Mouse (Mus musculus) forebrain, embryonic 11.5 days (tissue): ENCODE results near the gene Nostrin. TPM values are rescaled to one million over a fixed set of nuclear protein-coding genes. Genes with fewer than 3 reads are reported as not detected.

Experiments
- ATAC-seq: fragments of 200-750 bp; cut with Nextera tagmentation; replicated peaks from 2 replicates; pipeline ENCODE4 v1.8.0; 2017; ENCODE audit warnings: moderate TSS enrichment; ENCODE audit not compliant: low FRiP score
- DNase-seq: peaks from one replicate; pipeline ENCODE4 v3.0.0-alpha.2; 2017; ENCODE audit warnings: low spot score
- H3K27ac ChIP-seq: fragments of 300-500 bp; sonication (generic); 2 replicates; pipeline ENCODE4 v1.5.1; 2014; ENCODE audit warnings: low read depth, low read length
- H3K27me3 ChIP-seq: fragments of 300-500 bp; sonication (generic); 2 replicates; pipeline ENCODE4 v1.6.1; 2014; ENCODE audit warnings: mild to moderate bottlenecking, low read length, mixed read lengths; ENCODE audit not compliant: control insufficient read depth, insufficient read depth
- H3K36me3 ChIP-seq: fragments of 300-500 bp; sonication (generic); 2 replicates; pipeline ENCODE4 v1.6.1; 2014; ENCODE audit warnings: mild to moderate bottlenecking, low read length, moderate library complexity, mixed read lengths; ENCODE audit not compliant: control insufficient read depth, insufficient read depth
- H3K4me1 ChIP-seq: fragments of 300-500 bp; sonication (generic); replicated peaks from 2 replicates; pipeline ENCODE4 v1.6.1; 2014; ENCODE audit warnings: low read length, mixed read lengths; ENCODE audit not compliant: control insufficient read depth, insufficient read depth
- H3K4me2 ChIP-seq: fragments of 300-500 bp; sonication (generic); 2 replicates; pipeline ENCODE4 v1.6.1; 2014; ENCODE audit warnings: low read depth, mild to moderate bottlenecking, low read length, moderate library complexity, mixed read lengths; ENCODE audit not compliant: severe bottlenecking
- H3K4me3 ChIP-seq: fragments of 300-500 bp; sonication (generic); 2 replicates; pipeline ENCODE4 v1.5.1; 2014; ENCODE audit warnings: low read depth, low read length
- H3K9ac ChIP-seq: fragments of 300-500 bp; sonication (generic); 2 replicates; pipeline ENCODE4 v1.6.1; 2014; ENCODE audit warnings: low read length
- H3K9me3 ChIP-seq: fragments of 300-500 bp; sonication (generic); 2 replicates; pipeline ENCODE4 v1.6.1; 2016; ENCODE audit warnings: low read length, mixed read lengths; ENCODE audit not compliant: control insufficient read depth
- WGBS: fragments of 180-500 bp; shearing (Covaris S2); extraction: QIAGEN DNeasy Blood & Tissue Kit; methylation state at CpG from one replicate; pipeline ENCODE4 v1.1.7; 2014; 5-methylcytosine and 5-hydroxymethylcytosine counted together
- polyA plus RNA-seq: library from polyadenylated mRNA; unstranded; fragments of >200 nt; fragmentation: Nextera tagmentation; extraction: Ambion mirVana; gene quantifications from 2 replicates; pipeline ENCODE4 v1.2.1, GENCODE M21; 2014

The Nostrin gene
- polyA plus RNA-seq, result 0.92 and 1.1 TPM in 2 replicates

DNA sequence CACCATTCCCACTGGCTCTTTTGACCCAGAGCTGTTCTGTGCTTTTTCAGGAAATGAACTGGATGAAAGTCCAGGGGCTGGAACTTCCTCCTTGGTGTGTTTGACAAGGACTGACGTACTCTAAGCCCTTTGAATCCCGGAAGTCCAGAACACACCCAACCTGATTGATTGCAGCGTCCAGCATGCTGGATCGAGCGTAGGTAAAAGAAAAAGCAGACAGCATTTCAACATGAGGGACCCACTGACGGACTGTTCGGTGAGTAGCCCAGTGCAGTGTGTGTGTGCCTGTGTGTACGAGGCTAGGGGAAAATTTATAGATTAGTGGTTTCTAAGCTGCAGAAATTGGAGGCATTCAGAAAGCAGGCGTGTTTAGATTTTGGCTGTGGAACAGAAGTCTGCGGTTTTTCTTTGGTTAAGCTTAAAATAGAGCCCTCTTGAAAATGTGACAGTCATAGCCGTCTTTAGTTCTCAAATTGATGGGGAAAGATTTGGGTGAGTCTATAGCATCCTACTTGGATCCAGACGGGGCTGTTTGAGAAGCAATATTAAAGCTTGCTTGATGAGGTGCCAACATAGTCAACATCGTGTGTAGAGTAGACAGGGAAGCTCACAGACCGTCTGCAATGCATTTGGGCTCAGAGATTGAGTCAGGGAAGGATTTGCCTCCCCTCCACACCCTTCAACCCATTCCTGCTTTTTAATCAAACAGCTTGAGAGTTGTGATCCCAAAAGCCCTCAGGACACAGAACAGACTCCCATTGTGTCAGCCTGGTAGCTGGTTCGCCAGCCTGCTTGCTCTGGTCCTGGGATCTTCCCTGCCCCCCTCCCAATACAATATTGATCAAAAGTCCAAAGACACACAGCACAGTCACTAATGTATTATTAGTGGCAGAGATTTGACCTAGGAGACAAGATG is at the start of gene Nostrin:
Gene Nostrin, plus strand, starts transcription at position 140 of the 916 bp plus-strand sequence.
- WGBS, result 84% methylated on average over 15 of the region's 15 CpGs
- H3K4me3 ChIP-seq, result no peak within 1 kb of the TSS
- no peak within 1 kb of the TSS for H3K9ac ChIP-seq
- no peak for ATAC-seq
- DNase-seq, result no peak
- H3K36me3 ChIP-seq, result no peaks in the 10 kb centered on the region
- H3K4me2 ChIP-seq, result no peak within 1 kb of the TSS
- H3K9me3 ChIP-seq, result no peaks in the 10 kb centered on the region
- no peak within 1 kb of the TSS for H3K27ac ChIP-seq
- H3K27me3 ChIP-seq, result no peaks in the 10 kb centered on the region
- H3K4me1 ChIP-seq, result no peaks in the 10 kb centered on the region

DNA sequence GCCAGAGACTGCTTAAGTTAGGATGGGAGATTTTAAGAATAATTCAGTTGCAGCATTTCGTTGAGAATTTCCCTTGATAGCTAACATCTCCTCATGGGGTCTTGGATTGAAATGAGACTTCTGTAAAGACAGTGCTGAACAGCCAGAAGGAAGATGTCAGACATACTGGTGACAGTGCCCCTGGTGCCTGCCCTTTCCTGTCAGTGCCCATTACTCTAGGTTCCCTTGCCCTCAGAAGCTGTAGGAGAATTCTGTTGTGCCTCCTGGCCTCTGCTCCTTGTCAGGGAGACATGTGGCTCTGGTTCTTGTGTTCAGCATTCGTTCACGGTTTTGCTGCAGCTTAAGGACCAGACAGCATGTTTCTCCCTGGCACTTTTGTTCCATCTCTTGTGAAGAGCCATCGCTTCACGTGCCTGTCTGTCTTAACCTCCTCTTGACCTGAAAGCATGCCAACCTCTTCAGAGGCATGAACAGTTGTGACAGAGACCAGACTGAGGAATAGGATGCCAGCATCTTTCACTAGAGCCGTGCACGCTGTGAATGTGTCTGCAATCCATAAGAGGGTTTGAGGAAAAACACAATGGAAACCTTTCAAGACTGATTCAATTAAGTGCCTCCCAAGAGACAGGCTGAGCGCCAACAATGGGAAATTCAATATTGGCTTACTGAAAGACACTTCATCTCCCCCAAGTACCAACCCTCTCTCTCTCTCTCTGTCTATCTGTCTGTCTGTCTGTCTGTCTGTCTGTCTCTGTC is 48.9 kb upstream of the Nostrin start:
- Histone ChIP-seq H3K9me3 (no peaks in the 10 kb centered on the region), H3K4me1 (peaks cover 4% of the 10 kb centered on the region; the same call in 1 of the 2 replicates), H3K4me2 (no peak overlapping the region), H3K4me3 (no peak overlapping the region), H3K27me3 (no peaks in the 10 kb centered on the region), H3K27ac (no peak overlapping the region), H3K9ac (no peak overlapping the region), H3K36me3 (no peaks in the 10 kb centered on the region)
- 0 out of 2 replicates have a peak, but pooled peaks have one; percentile 56 for ATAC-seq
- WGBS, result 41% methylated on average over 8 of the region's 8 CpGs
- DNase-seq, result no peak

DNA sequence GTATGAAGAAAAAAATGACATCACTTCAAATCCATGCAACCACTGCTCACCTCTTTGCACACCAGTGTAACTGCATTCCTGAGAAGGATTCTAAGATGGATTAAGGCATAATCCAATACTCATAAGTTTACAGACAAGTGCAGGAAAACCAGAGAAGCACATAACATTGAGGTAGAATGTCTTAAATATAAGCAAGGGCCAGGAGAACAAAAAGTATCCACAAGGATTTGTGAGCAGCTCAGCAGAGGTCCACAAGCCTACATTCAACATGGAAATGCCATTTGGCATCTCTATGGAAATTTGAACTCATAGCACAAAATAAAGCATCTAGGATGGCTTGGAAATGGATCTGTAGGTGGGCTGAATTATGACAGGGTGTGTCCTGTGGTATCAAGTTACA is 39.8 kb upstream of the Nostrin start:
- no peak overlapping the region for H3K4me3 ChIP-seq
- DNase-seq (no peak), ATAC-seq (no peak)
- H3K9ac ChIP-seq, result no peak overlapping the region
- H3K27ac ChIP-seq, result no peak overlapping the region
- H3K27me3 ChIP-seq, result no peaks in the 10 kb centered on the region
- H3K4me2 ChIP-seq, result no peak overlapping the region
- H3K9me3 ChIP-seq, result no peaks in the 10 kb centered on the region
- H3K36me3 ChIP-seq, result no peaks in the 10 kb centered on the region
- H3K4me1 ChIP-seq, result no peaks in the 10 kb centered on the region

DNA sequence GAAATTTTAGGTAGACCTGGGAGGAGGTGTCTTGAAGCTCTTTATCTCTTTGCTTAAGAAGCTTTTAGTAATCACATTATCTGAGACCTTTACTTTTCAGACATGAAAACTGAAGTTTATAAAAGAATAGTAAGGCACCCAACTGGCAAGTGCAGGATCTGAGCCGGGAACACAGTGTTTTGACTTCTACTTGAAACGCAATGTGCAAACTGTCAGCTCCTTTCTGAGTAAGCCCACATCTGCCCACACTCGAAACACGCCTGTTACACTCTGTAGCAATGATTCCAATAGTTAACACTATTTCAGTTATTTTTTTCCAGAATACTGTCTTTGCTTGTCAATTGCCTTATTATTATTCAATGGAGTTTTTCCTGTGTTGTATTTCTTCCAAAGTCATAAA is 38.8 kb upstream of the Nostrin start:
- H3K36me3 ChIP-seq, result no peaks in the 10 kb centered on the region
- no peaks in the 10 kb centered on the region for H3K27me3 ChIP-seq
- ATAC-seq (no peak), DNase-seq (no peak)
- no peak overlapping the region for H3K4me2 ChIP-seq
- no peaks in the 10 kb centered on the region for H3K4me1 ChIP-seq
- 83% methylated on average over 4 of the region's 4 CpGs for WGBS
- H3K9ac ChIP-seq, result no peak overlapping the region
- no peak overlapping the region for H3K4me3 ChIP-seq
- no peak overlapping the region for H3K27ac ChIP-seq
- H3K9me3 ChIP-seq, result no peaks in the 10 kb centered on the region

GRCm38 (mm10) chr2:69097526-69097925 is 38.1 kb upstream of the Nostrin start:
- Histone ChIP-seq H3K4me1 (no peaks in the 10 kb centered on the region), H3K9ac (no peak overlapping the region), H3K27me3 (no peaks in the 10 kb centered on the region), H3K4me3 (no peak overlapping the region), H3K9me3 (no peaks in the 10 kb centered on the region), H3K27ac (no peak overlapping the region), H3K36me3 (no peaks in the 10 kb centered on the region), H3K4me2 (no peak overlapping the region)
- WGBS, result 99% methylated on average over 2 of the region's 2 CpGs
- DNase-seq (no peak), ATAC-seq (no peak)

DNA sequence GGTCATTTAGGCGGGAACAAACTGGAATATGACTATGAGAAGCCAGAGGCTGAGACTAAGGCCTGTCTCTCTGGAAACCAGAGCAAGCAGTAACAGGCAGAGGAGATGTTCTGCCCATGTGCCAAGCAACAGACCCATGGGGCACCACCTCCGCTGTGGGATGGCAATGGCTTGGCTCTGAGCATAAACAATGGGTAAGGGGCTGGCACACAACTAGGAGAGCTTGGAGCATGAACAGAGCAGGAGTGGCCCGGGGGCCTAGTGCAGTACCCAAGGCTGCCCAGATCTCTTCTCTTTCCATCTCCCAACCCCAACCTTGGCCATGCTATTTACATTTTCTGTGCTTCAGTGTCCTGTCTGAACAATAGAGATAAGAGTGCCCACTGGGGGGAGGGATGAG is 36.9 kb upstream of the Nostrin start:
- Histone ChIP-seq H3K4me2 (no peak overlapping the region), H3K4me3 (no peak overlapping the region), H3K36me3 (no peaks in the 10 kb centered on the region), H3K27me3 (no peaks in the 10 kb centered on the region), H3K4me1 (no peaks in the 10 kb centered on the region), H3K27ac (no peak overlapping the region), H3K9ac (no peak overlapping the region), H3K9me3 (no peaks in the 10 kb centered on the region)
- DNase-seq (no peak), ATAC-seq (no peak)
- WGBS, result 84% methylated on average over 3 of the region's 3 CpGs

- Histone ChIP-seq H3K9me3 (no peaks in the 10 kb centered on the region), H3K27me3 (no peaks in the 10 kb centered on the region), H3K36me3 (no peaks in the 10 kb centered on the region), H3K27ac (no peak overlapping the region), H3K9ac (no peak overlapping the region), H3K4me3 (no peak overlapping the region), H3K4me1 (no peaks in the 10 kb centered on the region), H3K4me2 (no peak overlapping the region)
- WGBS, result 94% methylated on average over 7 of the region's 7 CpGs
- ATAC-seq, result no peak
- no peak for DNase-seq
These were observed 36.5 kb upstream of the Nostrin start for GRCm38 (mm10) chr2:69099147-69099546.

- WGBS, result 28% methylated on average over 3 of the region's 3 CpGs
- ATAC-seq, result no peak
- no peak for DNase-seq
These were observed 34.9 kb upstream of the Nostrin start for GRCm38 (mm10) chr2:69100706-69101105.

More at GRCm38 (mm10) chr2:69100706-69101105, 34.9 kb upstream of the Nostrin start:
- no peak overlapping the region for H3K4me2 ChIP-seq
- no peak overlapping the region for H3K9ac ChIP-seq
- H3K27me3 ChIP-seq, result no peaks in the 10 kb centered on the region
- H3K4me1 ChIP-seq, result peaks cover 2% of the 10 kb centered on the region
- no peak overlapping the region for H3K27ac ChIP-seq
- H3K9me3 ChIP-seq, result no peaks in the 10 kb centered on the region
- no peak overlapping the region for H3K4me3 ChIP-seq
- H3K36me3 ChIP-seq, result no peaks in the 10 kb centered on the region
